Mouse (Mus musculus) limb, embryonic 13.5 days (tissue): ENCODE data around the gene Dynlt1b. TPM values are rescaled to one million over a fixed set of nuclear protein-coding genes. Genes with fewer than 3 reads are reported as not detected.
"Not testable (repeated sequence)": the region's sequence is repeated elsewhere in the genome, so short reads cannot be mapped to it uniquely, and the experiment has no call there.

Experiments
- ATAC-seq: fragments of 200-750 bp; cut with Nextera tagmentation; 2 replicates; pipeline ENCODE4 v1.8.0; 2017; ENCODE audit warnings: low read depth, moderate number of reproducible peaks, moderate TSS enrichment; ENCODE audit not compliant: low FRiP score
- H3K27ac ChIP-seq: fragments of 300-500 bp; sonication (generic); 2 replicates; pipeline ENCODE4 v1.5.1; 2015; ENCODE audit warnings: inconsistent platforms, mild to moderate bottlenecking, moderate library complexity
- H3K27me3 ChIP-seq: fragments of 300-500 bp; sonication (generic); 2 replicates; pipeline ENCODE4 v1.6.1; 2015; ENCODE audit warnings: mild to moderate bottlenecking, inconsistent platforms
- H3K36me3 ChIP-seq: fragments of 300-500 bp; sonication (generic); 2 replicates; pipeline ENCODE4 v1.6.1; 2015; ENCODE audit warnings: inconsistent platforms, mild to moderate bottlenecking, moderate library complexity
- H3K4me1 ChIP-seq: fragments of 300-500 bp; sonication (generic); 2 replicates; pipeline ENCODE4 v1.6.1; 2015; ENCODE audit warnings: inconsistent platforms
- H3K4me2 ChIP-seq: fragments of 300-500 bp; sonication (generic); replicated peaks from 2 replicates; pipeline ENCODE4 v1.6.1; 2015; ENCODE audit warnings: inconsistent platforms, mild to moderate bottlenecking, moderate library complexity
- H3K4me3 ChIP-seq: fragments of 300-500 bp; sonication (generic); 2 replicates; pipeline ENCODE4 v1.5.1; 2015; ENCODE audit warnings: moderate library complexity, mild to moderate bottlenecking, inconsistent platforms
- H3K9ac ChIP-seq: fragments of 300-500 bp; sonication (generic); 2 replicates; pipeline ENCODE4 v1.6.1; 2015; ENCODE audit warnings: mild to moderate bottlenecking, inconsistent platforms
- H3K9me3 ChIP-seq: fragments of 300-500 bp; sonication (generic); 2 replicates; pipeline ENCODE4 v1.6.1; 2016; ENCODE audit warnings: inconsistent platforms
- WGBS: fragments of 180-500 bp; shearing (Covaris S2); methylation state at CpG from one replicate; pipeline ENCODE4 v1.1.7; 2015; 5-methylcytosine and 5-hydroxymethylcytosine counted together
- polyA plus RNA-seq: library from polyadenylated mRNA; unstranded; fragments of >200 nt; fragmentation: Nextera tagmentation; extraction: Ambion mirVana; gene quantifications from 2 replicates; pipeline ENCODE4 v1.2.1, GENCODE M21; 2015

Dynlt1b gene
- 478 and 527 TPM in 2 replicates for polyA plus RNA-seq

DNA sequence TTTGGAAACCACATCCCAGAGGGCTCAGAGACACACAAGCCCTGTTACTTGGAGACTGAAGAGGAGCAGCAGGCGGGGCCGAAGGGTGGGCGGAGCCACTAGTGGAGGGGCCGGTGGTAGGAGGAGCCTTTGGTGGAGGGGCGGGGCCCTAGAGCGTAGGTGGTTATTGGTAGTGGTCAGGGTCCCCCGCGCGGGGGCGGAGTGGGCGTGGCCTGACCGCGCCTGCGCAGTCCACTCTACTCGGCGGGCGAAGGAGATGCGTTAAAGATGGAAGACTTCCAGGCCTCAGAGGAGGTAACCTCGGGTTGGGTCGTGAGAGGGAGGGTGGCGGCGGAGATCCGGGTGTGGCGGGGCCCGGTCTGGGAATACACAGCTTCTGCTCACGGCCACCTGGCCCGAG, at the start of gene Dynlt1b:
Gene Dynlt1b, plus strand, starts transcription at position 168 of the 400 bp plus-strand sequence.
- Histone ChIP-seq H3K36me3 (peaks cover 14% of the 10 kb centered on the region), H3K4me2 (peak within 1 kb of the TSS; percentile 64), H3K27ac (peak within 1 kb of the TSS; percentile 49; the same call in 1 of the 2 replicates), H3K9ac (peak within 1 kb of the TSS; percentile 60), H3K4me3 (peak within 1 kb of the TSS; percentile 44)
- not testable (repeated sequence) for H3K4me1 ChIP-seq, H3K27me3 ChIP-seq, H3K9me3 ChIP-seq
- ATAC-seq, result peak; percentile 97
- WGBS, result under 1% methylated on average over 27 of the region's 27 CpGs

GRCm38 (mm10) chr17:6380182-6380841, 49.6 kb upstream of the Dynlt1b start:
- 88% methylated on average over 1 of the region's 8 CpGs for WGBS
- H3K4me1 ChIP-seq, H3K4me2 ChIP-seq, H3K36me3 ChIP-seq, H3K9ac ChIP-seq, H3K9me3 ChIP-seq, H3K4me3 ChIP-seq, H3K27ac ChIP-seq, H3K27me3 ChIP-seq: not testable (repeated sequence)
- peak; percentile 64; the same call in 1 of the 2 replicates for ATAC-seq

DNA sequence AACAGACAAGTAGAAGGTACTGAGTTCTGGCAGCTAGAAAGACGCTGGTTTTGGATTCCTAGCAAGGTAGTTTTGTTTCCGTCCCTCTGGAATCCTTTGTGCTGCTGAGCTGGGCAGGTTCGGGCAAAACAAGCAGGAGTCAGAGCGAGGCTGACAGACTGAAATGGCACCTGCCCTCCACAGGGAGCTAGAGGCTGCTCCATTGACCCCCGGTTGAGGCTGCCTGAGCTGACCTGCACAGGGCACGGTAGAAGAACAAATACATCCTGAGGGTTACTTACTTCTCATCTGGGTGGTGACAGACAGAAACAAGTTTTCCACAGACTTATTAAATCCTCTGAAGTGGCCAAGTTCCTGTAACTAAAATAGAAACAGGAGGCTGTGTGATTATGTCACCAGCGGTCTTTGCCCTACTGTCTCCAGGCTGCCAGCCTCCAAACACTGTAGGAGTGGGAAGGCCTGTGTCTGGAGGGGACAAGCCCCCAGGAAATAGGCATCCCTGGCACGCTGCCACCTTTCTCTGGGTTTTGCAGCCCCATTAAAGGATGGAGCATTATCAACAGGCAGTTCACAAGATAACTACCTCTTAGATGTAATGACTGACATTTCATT, 48.7 kb upstream of the Dynlt1b start:
- not testable (repeated sequence) for H3K27ac ChIP-seq, H3K27me3 ChIP-seq, H3K4me2 ChIP-seq, ATAC-seq, H3K9ac ChIP-seq, H3K4me1 ChIP-seq, H3K36me3 ChIP-seq, H3K4me3 ChIP-seq, H3K9me3 ChIP-seq
- WGBS, result no CpG with 5 or more reads among the region's 8 CpGs

- H3K9ac ChIP-seq, H3K27me3 ChIP-seq, H3K36me3 ChIP-seq, H3K4me3 ChIP-seq, H3K4me2 ChIP-seq, H3K27ac ChIP-seq, H3K9me3 ChIP-seq, H3K4me1 ChIP-seq: not testable (repeated sequence)
- whole genome bisulfite sequencing, result no CpG with 5 or more reads among the region's 4 CpGs
- peak; percentile 68 for ATAC-seq
Measured at GRCm38 (mm10) chr17:6386927-6387326, 43.0 kb upstream of the Dynlt1b start.

GRCm38 (mm10) chr17:6387380-6387911, 42.5 kb upstream of the Dynlt1b start:
- not testable (repeated sequence) for H3K27ac ChIP-seq, H3K9ac ChIP-seq, H3K4me1 ChIP-seq, H3K27me3 ChIP-seq, H3K4me2 ChIP-seq, H3K4me3 ChIP-seq, H3K9me3 ChIP-seq, H3K36me3 ChIP-seq
- WGBS, result no CpG with 5 or more reads among the region's 9 CpGs
- 0 out of 2 replicates have a peak, but pooled peaks have one; percentile 42 for ATAC-seq

GRCm38 (mm10) chr17:6389463-6389862, 40.4 kb upstream of the Dynlt1b start:
- not testable (repeated sequence) for H3K4me1 ChIP-seq, H3K4me3 ChIP-seq, H3K36me3 ChIP-seq, H3K27me3 ChIP-seq, ATAC-seq, H3K4me2 ChIP-seq, H3K9me3 ChIP-seq, H3K9ac ChIP-seq, H3K27ac ChIP-seq
- 90% methylated on average over 5 of the region's 7 CpGs for WGBS

- not testable (repeated sequence) for H3K36me3 ChIP-seq, H3K4me3 ChIP-seq, H3K27ac ChIP-seq, H3K9me3 ChIP-seq, H3K4me1 ChIP-seq, H3K9ac ChIP-seq, ATAC-seq, H3K4me2 ChIP-seq, H3K27me3 ChIP-seq
- WGBS, result 98% methylated on average over 2 of the region's 2 CpGs
Measured at GRCm38 (mm10) chr17:6390731-6391130, 39.2 kb upstream of the Dynlt1b start.

- H3K4me3 ChIP-seq, H3K9ac ChIP-seq, H3K4me2 ChIP-seq, H3K4me1 ChIP-seq, H3K27me3 ChIP-seq, H3K36me3 ChIP-seq, H3K27ac ChIP-seq, H3K9me3 ChIP-seq, ATAC-seq: not testable (repeated sequence)
- WGBS, result 86% methylated on average over 5 of the region's 6 CpGs
Measured at GRCm38 (mm10) chr17:6391736-6392135, 38.2 kb upstream of the Dynlt1b start.

DNA sequence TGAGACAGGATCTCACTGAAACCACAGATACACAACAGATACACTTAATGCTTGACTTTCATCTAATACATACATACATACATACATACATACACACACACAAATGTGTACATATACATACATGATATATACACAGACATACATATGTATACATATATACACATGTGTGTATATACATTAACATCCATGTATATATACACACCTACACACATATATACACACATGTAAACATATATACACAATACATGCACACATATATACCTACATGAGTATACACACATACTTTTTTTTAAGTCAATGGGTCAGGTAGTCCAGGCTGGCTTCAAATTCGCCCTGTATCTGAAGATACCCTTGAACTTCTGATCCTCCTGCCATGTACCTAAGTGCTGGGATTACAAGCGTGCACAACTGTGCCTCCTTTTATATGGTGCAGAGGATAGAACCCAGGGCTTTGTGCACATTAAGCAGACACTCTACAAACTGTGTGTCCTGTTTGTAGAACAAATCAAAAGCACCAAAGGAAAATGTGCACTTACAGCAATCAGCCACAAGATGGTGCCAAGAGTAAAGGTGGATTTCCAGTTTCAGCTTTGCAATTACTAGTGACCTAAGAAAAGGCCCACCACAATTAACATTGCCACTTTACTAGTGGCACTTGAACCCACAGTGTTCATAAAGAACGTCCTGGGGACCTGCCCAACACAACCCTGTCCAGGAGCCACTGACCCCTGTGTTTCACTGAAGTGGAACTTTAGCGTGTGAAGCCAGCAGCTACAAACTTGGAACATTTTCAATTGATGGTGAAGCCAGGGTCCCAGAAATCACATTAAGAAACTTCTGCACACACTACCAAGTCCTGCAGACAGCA, 37.2 kb upstream of the Dynlt1b start:
- not testable (repeated sequence) for H3K27ac ChIP-seq, H3K27me3 ChIP-seq, H3K9me3 ChIP-seq, H3K4me2 ChIP-seq, H3K9ac ChIP-seq, H3K36me3 ChIP-seq, H3K4me3 ChIP-seq, H3K4me1 ChIP-seq
- ATAC-seq, result 0 out of 2 replicates have a peak, but pooled peaks have one; percentile 30
- WGBS, result no CpG with 5 or more reads among the region's 4 CpGs

GRCm38 (mm10) chr17:6398079-6398478, 31.8 kb upstream of the Dynlt1b start:
- ATAC-seq, H3K4me3 ChIP-seq, H3K27ac ChIP-seq, H3K9ac ChIP-seq, H3K27me3 ChIP-seq, H3K36me3 ChIP-seq, H3K4me2 ChIP-seq, H3K4me1 ChIP-seq, H3K9me3 ChIP-seq: not testable (repeated sequence)
- WGBS, result 88% methylated on average over 1 of the region's 3 CpGs

- H3K9me3 ChIP-seq, H3K4me3 ChIP-seq, H3K4me1 ChIP-seq, H3K9ac ChIP-seq, H3K36me3 ChIP-seq, H3K27me3 ChIP-seq, ATAC-seq, H3K27ac ChIP-seq, H3K4me2 ChIP-seq: not testable (repeated sequence)
- WGBS, result 29% methylated on average over 7 of the region's 7 CpGs
Measured at GRCm38 (mm10) chr17:6398816-6399215, 31.1 kb upstream of the Dynlt1b start.
